Mouse (Mus musculus): ENCODE results near the gene Olfr136.

DNA sequence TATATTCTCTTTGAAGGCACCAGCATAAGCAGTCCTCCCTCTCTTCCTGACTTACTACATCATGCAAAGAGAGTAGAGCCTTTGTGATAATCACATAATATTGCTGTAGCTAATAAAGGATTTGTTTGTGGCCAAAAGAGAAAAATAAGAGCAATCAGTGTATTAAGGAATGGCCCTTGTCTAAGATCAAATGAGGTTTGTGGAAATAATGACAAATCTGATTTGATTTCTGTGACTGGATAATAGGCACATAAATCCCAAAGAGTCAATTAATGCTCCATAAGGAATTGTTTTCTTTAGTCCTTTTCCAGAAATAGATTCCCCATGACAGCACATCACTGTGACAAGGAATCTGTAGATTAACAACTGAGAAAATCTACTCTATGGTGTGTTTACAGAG, 22.2 kb upstream of the Olfr136 start, which contains the start of gene Olfr137:
- TF ChIP-seq CTCF (conservative IDR thresholded peaks at IDR 0.05 in 1 of 2, IDR thresholded peaks at IDR 0.05 in 1 of 2; ENCODE audit: low read depth in 2 of 2, low read length in 2 of 2), result no peak
- TF ChIP-seq CHD2 (IDR thresholded peaks at IDR 0.05; ENCODE audit: low read length), result no peak
- TF ChIP-seq USF1 (IDR thresholded peaks at IDR 0.05; ENCODE audit: low read depth, low read length), result no peak
- TF ChIP-seq POLR2A (IDR thresholded peaks at IDR 0.05; ENCODE audit: low read depth, low read length), result no peak
- no peak for TF ChIP-seq KAT2A (IDR thresholded peaks at IDR 0.05; ENCODE audit: insufficient replicate concordance, low read length)
- TF ChIP-seq NELFE (IDR thresholded peaks at IDR 0.05; ENCODE audit: low read depth, low read length), result no peak
- TF ChIP-seq BHLHE40 (IDR thresholded peaks at IDR 0.05; ENCODE audit: low read depth, low read length), result no peak
- no peak for TF ChIP-seq MEF2A (IDR thresholded peaks at IDR 0.05; ENCODE audit: borderline replicate concordance, low read depth, low read length)
- TF ChIP-seq EP300 (IDR thresholded peaks at IDR 0.05; ENCODE audit: low read length), result no peak
